Mouse (Mus musculus) lung, adult 2 months (tissue): Measurements from ENCODE around the gene Arhgap24.

Experiments used
- CTCF ChIP-seq: fragments of 200-500 bp; IDR thresholded peaks from 2 replicates; pipeline ENCODE4 v1.5.1; 2011; ENCODE audit warnings: mild to moderate bottlenecking, low read length, control low read depth; ENCODE audit not compliant: insufficient read depth
- POLR2A ChIP-seq: fragments of 200-500 bp; IDR thresholded peaks from 2 replicates; pipeline ENCODE4 v1.6.1; 2011; ENCODE audit warnings: low read depth, mild to moderate bottlenecking, control low read depth, low read length, borderline replicate concordance; ENCODE audit errors: extremely low read depth

DNA sequence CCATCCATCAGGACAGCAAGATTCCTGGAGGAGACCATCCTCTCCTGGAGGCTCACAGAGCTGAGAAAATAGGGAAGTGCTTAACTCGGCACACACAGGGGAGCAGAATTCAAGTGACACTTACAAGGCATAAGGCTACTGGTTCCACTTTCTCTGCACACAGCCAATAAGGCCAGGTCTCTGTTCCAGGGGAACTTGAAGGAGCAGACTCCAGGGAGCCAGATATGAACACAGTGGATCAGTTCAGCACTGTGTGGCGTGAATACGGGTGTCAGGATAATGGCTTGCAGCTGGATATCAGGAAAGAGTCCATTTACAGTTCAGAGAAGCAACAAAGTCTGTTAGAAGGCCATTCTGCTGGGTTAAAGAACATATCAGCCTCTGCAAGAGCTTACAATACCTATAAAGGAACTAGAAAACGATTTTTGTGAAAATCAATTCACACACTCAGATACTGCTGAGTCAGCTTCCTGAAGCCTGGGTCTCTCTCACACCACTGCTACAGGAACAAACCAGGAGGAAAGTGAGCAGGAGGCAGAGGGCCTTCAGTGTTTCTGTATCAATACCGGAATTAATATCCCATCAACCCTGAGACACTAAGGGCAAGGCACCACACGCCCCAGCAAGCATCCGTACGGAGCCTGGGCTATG, 466.0 kb downstream of the Arhgap24 start:
- TF ChIP-seq CTCF (no peak), POLR2A (no peak)
